Mouse (Mus musculus) E14TG2a.4 (cell line): ENCODE measurements at regions not wholly inside any gene's neighbourhood (a gene's known extent, or its start where the extent isn't known, plus 50 kb on each side); places are given as distances from the start of the nearest gene placed in this dataset.

ENCODE experiments used
- H3K27me3 ChIP-seq: 2 replicates; pipeline ENCODE4 v1.6.1; 2014; ENCODE audit warnings: low read length, control low read depth; ENCODE audit not compliant: insufficient read depth
- H3K36me3 ChIP-seq: 2 replicates; pipeline ENCODE4 v1.6.1; 2014; ENCODE audit warnings: low read length, control low read depth; ENCODE audit not compliant: insufficient read depth
- H3K4me1 ChIP-seq: replicated peaks from 2 replicates; pipeline ENCODE4 v1.6.1; 2014; ENCODE audit warnings: low read depth, low read length, control low read depth
- H3K4me3 ChIP-seq: replicated peaks from 2 replicates; pipeline ENCODE4 v1.5.1; 2014; ENCODE audit warnings: mild to moderate bottlenecking, low read length
- H3K9me3 ChIP-seq: 2 replicates; pipeline ENCODE4 v1.6.1; 2014; ENCODE audit warnings: low read length, control low read depth
- CTCF ChIP-seq: conservative IDR thresholded peaks from 2 replicates; pipeline ENCODE4 v1.5.1; 2014; ENCODE audit warnings: low read length
- NANOG ChIP-seq: IDR thresholded peaks from 2 replicates; pipeline ENCODE4 v1.6.1; 2014; ENCODE audit warnings: borderline replicate concordance, low read length, mixed read lengths
- POU5F1 ChIP-seq: IDR thresholded peaks from 2 replicates; pipeline ENCODE4 v1.6.1; 2014; ENCODE audit warnings: low read length, borderline replicate concordance

DNA sequence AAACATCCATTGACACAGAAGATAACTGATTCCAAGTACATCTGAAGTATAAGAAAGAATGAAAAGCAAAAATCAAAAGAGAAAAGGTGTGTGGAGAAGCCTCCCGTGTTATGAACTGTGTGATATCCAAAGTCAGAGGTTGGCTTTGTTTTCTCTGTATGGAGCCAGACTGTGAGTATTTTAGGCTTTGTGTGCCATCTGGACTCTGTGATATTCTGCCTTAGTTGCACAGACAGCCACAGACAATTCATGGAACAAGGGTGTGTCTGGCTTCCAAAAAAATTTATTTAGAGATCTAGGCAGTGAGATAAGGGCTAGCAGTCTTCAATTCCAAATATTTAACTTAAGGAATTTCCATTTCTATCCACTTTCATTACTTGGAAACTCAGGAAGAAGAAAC lies 111.5 kb upstream of the Dpp10 start:
- Histone ChIP-seq H3K27me3 (no peaks in the 10 kb centered on the region), H3K36me3 (no peaks in the 10 kb centered on the region), H3K4me3 (no peak overlapping the region), H3K9me3 (no peaks in the 10 kb centered on the region), H3K4me1 (no peaks in the 10 kb centered on the region)
- no peak for TF ChIP-seq POU5F1

DNA sequence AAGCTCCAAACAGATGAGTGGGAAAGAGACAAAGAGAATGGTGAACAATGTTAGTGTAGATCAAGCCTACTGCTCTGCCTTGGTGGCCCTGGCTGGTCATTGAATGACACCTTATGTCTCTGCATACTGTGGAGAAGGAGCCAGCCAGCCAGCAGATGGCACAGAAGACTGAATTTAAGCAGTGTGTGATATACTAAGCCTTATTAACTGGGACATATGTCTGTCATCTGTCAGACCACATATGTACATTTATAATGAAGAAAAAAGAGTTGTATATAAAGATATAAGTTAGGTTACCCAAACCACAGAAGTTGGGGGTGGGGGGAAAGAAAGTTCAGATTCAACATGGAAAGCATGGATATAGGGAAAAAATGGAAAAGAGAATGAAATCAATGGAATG lies 106.7 kb upstream of the Dpp10 start:
- Histone ChIP-seq H3K27me3 (no peaks in the 10 kb centered on the region), H3K4me1 (no peaks in the 10 kb centered on the region), H3K4me3 (no peak overlapping the region), H3K9me3 (no peaks in the 10 kb centered on the region), H3K36me3 (no peaks in the 10 kb centered on the region)
- TF ChIP-seq NANOG (no peak), POU5F1 (no peak), CTCF (no peak)

DNA sequence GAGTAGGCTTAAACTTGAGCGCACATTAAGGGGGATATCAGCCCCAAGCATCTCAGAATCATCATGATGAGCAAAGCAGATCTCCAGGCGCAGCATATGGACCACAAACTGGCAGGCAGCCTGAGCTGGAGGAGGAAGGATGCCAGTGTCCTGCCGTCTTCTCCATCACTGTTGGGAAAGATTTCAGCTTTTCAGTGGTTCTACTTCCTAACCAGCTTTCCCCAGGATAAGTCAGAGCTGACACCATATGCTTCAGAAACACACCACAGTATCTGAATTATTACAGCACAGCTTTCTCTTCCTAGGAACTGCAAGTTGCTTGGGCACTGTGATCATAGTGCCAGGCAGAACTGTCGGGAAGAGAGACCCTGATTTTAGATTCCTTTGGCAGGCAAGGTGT lies 103.2 kb upstream of the Dpp10 start:
- H3K4me3 ChIP-seq: no peak overlapping the region
- no peaks in the 10 kb centered on the region for H3K4me1 ChIP-seq
- TF ChIP-seq NANOG: no peak
- TF ChIP-seq CTCF: no peak
- TF ChIP-seq POU5F1: no peak
- no peaks in the 10 kb centered on the region for H3K36me3 ChIP-seq
- H3K9me3 ChIP-seq: no peaks in the 10 kb centered on the region
- H3K27me3 ChIP-seq: no peaks in the 10 kb centered on the region

DNA sequence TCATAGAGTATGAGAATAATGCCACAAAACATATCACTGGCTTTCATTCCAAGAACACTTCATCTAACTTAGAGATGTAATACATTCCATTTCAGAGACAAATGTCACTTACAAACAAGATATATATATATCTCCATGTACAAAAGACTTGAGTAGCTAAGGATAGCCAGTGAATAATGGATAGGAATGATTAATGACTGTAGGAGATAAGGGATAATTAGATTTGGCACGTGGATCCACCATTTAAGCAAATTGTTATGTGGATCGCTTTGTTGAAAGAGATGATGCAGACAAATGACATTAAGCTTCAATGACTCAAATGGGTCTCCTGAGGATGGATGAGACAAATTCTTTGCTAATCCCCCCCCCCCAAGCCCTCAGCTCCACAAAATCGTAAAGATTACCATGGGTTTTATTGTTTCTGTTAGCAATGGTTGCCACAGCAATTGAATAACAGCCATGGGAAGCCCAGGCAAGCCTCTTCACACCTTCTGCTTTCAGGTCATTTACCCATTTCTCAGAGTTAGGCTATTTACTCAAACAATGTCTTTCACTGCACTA lies 59.0 kb upstream of the Dpp10 start:
- no peak for TF ChIP-seq NANOG
- no peak for TF ChIP-seq CTCF
- TF ChIP-seq POU5F1: no peak
- H3K4me3 ChIP-seq: no peak overlapping the region
- no peaks in the 10 kb centered on the region for H3K36me3 ChIP-seq
- no peaks in the 10 kb centered on the region for H3K27me3 ChIP-seq
- no peaks in the 10 kb centered on the region for H3K4me1 ChIP-seq
- H3K9me3 ChIP-seq: no peaks in the 10 kb centered on the region

DNA sequence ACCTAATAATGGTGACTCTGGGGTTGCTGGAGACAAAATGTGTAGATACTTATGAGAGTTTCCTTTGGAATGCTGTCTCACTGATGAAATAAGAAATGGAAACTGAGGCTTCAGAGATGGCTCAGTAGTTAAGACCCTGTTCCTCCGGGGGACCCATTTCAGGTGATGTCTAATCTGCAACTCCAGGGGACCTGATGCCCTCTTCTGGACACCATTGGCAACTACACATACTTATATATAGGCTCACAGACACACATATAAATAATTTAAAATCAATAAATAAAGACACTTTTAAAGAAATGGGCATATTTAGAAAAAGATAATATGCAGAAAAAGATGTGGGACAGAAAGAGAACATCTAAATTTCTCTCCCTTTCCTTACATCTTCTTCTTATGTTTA lies 57.7 kb upstream of the Dpp10 start:
- Histone ChIP-seq H3K27me3 (no peaks in the 10 kb centered on the region), H3K4me1 (no peaks in the 10 kb centered on the region), H3K36me3 (no peaks in the 10 kb centered on the region), H3K9me3 (no peaks in the 10 kb centered on the region), H3K4me3 (no peak overlapping the region)
- TF ChIP-seq CTCF: peak; percentile 50
- no peak for TF ChIP-seq NANOG
